Mouse (Mus musculus) embryonic facial prominence, embryonic 14.5 days (tissue): Measurements from ENCODE around the gene Ddah1. TPM values are rescaled to one million over a fixed set of nuclear protein-coding genes. Genes with fewer than 3 reads are reported as not detected.

ENCODE experiments used
- ATAC-seq: fragments of 200-750 bp; cut with Nextera tagmentation; 2 replicates; pipeline ENCODE4 v1.8.0; 2017; ENCODE audit warnings: low read depth, moderate number of reproducible peaks, moderate TSS enrichment
- DNase-seq: peaks from one replicate; pipeline ENCODE4 v3.0.0-alpha.2; 2015; ENCODE audit warnings: low spot score
- H3K27ac ChIP-seq: fragments of 300-500 bp; sonication (generic); replicated peaks from 2 replicates; pipeline ENCODE4 v1.5.1; 2014; ENCODE audit warnings: low read depth, mild to moderate bottlenecking, low read length, moderate library complexity
- H3K27me3 ChIP-seq: fragments of 300-500 bp; sonication (generic); replicated peaks from 2 replicates; pipeline ENCODE4 v1.6.1; 2014; ENCODE audit warnings: low read length; ENCODE audit not compliant: control insufficient read depth, insufficient read depth
- H3K36me3 ChIP-seq: fragments of 300-500 bp; sonication (generic); 2 replicates; pipeline ENCODE4 v1.6.1; 2014; ENCODE audit warnings: low read length, mixed read lengths; ENCODE audit not compliant: control insufficient read depth, insufficient read depth
- H3K4me1 ChIP-seq: fragments of 300-500 bp; sonication (generic); 2 replicates; pipeline ENCODE4 v1.6.1; 2014; ENCODE audit warnings: antibody characterized with exemption, low read length; ENCODE audit not compliant: control insufficient read depth, insufficient read depth
- H3K4me2 ChIP-seq: fragments of 300-500 bp; sonication (generic); 2 replicates; pipeline ENCODE4 v1.6.1; 2014; ENCODE audit warnings: low read depth, mild to moderate bottlenecking, low read length, moderate library complexity, mixed read lengths
- H3K4me3 ChIP-seq: fragments of 300-500 bp; sonication (generic); 2 replicates; pipeline ENCODE4 v1.5.1; 2014; ENCODE audit warnings: low read depth, mild to moderate bottlenecking, low read length
- H3K9ac ChIP-seq: fragments of 300-500 bp; sonication (generic); 2 replicates; pipeline ENCODE4 v1.6.1; 2014; ENCODE audit warnings: low read depth, mild to moderate bottlenecking, low read length, moderate library complexity, mixed read lengths
- H3K9me3 ChIP-seq: fragments of 300-500 bp; sonication (generic); 2 replicates; pipeline ENCODE4 v1.6.1; 2016; ENCODE audit warnings: low read length; ENCODE audit not compliant: control insufficient read depth
- WGBS: fragments of 180-500 bp; shearing (Covaris S2); extraction: QIAGEN DNeasy Blood & Tissue Kit; methylation state at CpG from one replicate; pipeline ENCODE4 v1.1.7; 2014; 5-methylcytosine and 5-hydroxymethylcytosine counted together
- polyA plus RNA-seq: library from polyadenylated mRNA; unstranded; fragments of >200 nt; fragmentation: Nextera tagmentation; extraction: Ambion mirVana; gene quantifications from 2 replicates; pipeline ENCODE4 v1.2.1, GENCODE M21; 2014

Ddah1 gene
- polyA plus RNA-seq, 1 experiment from 2014 or later = 50.9 TPM

DNA sequence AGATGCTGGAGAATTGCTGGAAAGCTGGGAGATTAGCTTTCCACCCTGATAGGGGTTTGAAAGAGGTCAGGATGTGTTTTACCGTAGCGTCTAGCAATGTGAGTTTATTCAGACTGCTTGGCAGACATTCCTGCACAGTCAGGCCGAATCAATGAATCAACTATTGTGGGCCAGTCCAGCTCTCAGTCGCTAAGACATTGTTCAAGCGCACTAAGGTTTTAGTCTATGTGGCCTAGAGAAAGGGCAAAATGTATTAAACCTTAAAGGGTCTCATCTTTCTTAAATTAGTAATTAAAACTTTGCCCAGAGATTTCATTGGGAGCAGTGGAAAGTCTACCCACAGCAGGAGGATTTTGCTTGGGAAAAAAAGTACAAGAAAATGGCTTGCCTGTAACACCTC lies 48.0 kb downstream of the Ddah1 start:
- Histone ChIP-seq H3K4me2 (no peak overlapping the region), H3K27ac (no peak overlapping the region; the same call in 1 of the 2 replicates), H3K4me3 (no peak overlapping the region), H3K9me3 (no peaks in the 10 kb centered on the region), H3K27me3 (no peaks in the 10 kb centered on the region), H3K4me1 (0 out of 2 replicates have a peak, but pooled peaks cover 3% of the 10 kb centered on the region), H3K9ac (no peak overlapping the region), H3K36me3 (no peaks in the 10 kb centered on the region)
- WGBS = 19% methylated on average over 5 of the region's 5 CpGs
- DNase-seq = peak; percentile 59
- peak; percentile 72; the same call in 1 of the 2 replicates for ATAC-seq

DNA sequence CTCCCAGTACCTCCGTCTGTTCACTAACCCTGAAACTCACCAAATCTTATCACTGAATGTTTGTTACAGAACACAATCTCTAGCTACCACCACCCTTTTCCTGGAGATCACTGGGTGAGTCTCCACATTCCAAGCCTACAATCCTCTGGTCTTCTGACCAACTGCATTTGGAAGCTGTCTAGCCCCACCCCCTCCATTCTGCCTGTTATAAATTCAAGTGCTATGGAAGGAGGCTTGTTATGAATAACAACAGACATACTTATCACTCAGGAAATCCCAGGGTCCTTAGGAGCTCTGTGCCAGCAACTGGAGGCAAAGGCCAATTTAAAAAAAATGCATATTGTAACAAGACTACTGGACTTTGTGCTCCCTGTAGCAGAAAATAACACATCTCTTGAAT lies 58.3 kb downstream of the Ddah1 start:
- H3K9ac ChIP-seq = no peak overlapping the region
- no peak for ATAC-seq
- 0 out of 2 replicates have a peak overlapping the region, but pooled peaks have one; percentile 18 for H3K27ac ChIP-seq
- no peaks in the 10 kb centered on the region for H3K36me3 ChIP-seq
- DNase-seq = no peak
- H3K4me1 ChIP-seq = peaks cover 3% of the 10 kb centered on the region; the same call in 1 of the 2 replicates
- WGBS = 81% methylated on average over 1 of the region's 1 CpGs
- H3K4me3 ChIP-seq = no peak overlapping the region
- peaks cover 7% of the 10 kb centered on the region; the same call in 1 of the 2 replicates for H3K9me3 ChIP-seq
- H3K4me2 ChIP-seq = no peak overlapping the region
- H3K27me3 ChIP-seq = no peaks in the 10 kb centered on the region

DNA sequence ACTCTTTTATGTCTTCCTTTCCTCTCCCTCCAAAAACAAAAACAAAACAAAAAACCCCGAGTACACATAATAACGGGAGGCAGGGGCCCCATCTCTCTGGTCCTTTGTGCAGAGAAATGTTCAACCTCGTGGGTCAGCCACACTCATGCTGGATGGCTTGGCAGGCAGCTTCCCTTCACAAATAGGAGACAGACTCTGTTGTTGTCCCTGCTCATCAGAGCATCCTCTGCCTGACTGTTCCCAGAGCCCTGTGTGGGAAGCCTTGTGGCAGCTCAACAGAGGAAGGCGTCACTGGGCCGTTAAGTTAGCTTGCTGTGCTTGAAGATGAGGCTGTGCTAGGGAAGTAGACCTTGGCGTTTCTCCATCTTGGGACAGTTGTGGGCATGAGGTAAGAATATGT lies 58.8 kb downstream of the Ddah1 start:
- Histone ChIP-seq H3K9ac (no peak overlapping the region), H3K4me2 (no peak overlapping the region), H3K9me3 (peaks cover 7% of the 10 kb centered on the region; the same call in 1 of the 2 replicates), H3K36me3 (no peaks in the 10 kb centered on the region), H3K27me3 (no peaks in the 10 kb centered on the region), H3K4me1 (peaks cover 3% of the 10 kb centered on the region; the same call in 1 of the 2 replicates), H3K4me3 (no peak overlapping the region), H3K27ac (no peak overlapping the region; the same call in 1 of the 2 replicates)
- 53% methylated on average over 6 of the region's 6 CpGs for WGBS
- ATAC-seq = no peak
- no peak for DNase-seq

DNA sequence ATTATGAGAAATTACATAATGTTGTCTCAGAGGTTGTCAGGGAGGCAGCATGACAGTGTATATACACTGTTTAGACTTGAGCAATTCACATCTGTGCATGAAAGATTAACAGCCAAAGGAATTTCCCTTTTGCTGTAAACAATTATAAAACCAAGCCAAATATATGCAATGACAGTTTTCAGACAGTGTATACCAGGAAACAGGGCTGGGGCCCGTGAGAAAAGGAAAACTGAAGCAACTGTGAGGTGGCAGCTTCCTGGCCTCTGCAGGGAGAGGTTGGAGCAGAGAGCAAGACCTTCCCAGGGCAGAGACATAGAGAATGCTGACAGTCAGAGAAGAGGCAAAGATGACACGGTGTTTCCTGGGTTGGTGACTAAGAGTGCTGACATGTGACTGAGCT lies 62.0 kb downstream of the Ddah1 start:
- ATAC-seq = no peak
- no peak overlapping the region for H3K4me2 ChIP-seq
- H3K27ac ChIP-seq = no peak overlapping the region
- no peak overlapping the region for H3K4me3 ChIP-seq
- DNase-seq = no peak
- H3K27me3 ChIP-seq = no peaks in the 10 kb centered on the region
- 55% methylated on average over 2 of the region's 2 CpGs for WGBS
- H3K9me3 ChIP-seq = peaks cover 7% of the 10 kb centered on the region; the same call in 1 of the 2 replicates
- H3K9ac ChIP-seq = no peak overlapping the region
- H3K4me1 ChIP-seq = peaks cover 8% of the 10 kb centered on the region
- H3K36me3 ChIP-seq = no peaks in the 10 kb centered on the region

DNA sequence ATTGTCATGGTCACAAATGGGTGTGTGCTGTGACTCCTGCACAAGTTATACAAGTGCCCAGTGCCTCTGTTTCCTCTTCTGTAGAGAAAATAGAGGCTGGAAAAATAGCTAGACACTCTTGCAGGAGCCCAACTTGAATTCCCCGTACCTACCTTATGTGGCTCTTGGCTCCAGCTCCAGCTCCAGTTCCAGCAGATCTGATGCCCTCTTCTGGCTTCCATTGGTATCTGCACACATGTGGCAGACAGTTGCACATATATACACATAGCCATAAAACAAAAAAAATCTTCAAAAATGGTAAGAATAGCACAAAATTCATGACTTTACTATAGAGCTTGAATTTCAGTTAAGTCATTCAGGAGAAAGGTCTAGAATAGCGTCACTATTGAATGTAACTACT lies 62.5 kb downstream of the Ddah1 start:
- Histone ChIP-seq H3K4me1 (peaks cover 8% of the 10 kb centered on the region), H3K36me3 (no peaks in the 10 kb centered on the region), H3K9ac (no peak overlapping the region), H3K4me3 (no peak overlapping the region), H3K4me2 (no peak overlapping the region), H3K27me3 (no peaks in the 10 kb centered on the region), H3K27ac (no peak overlapping the region), H3K9me3 (peaks cover 7% of the 10 kb centered on the region; the same call in 1 of the 2 replicates)
- DNase-seq = no peak
- WGBS = 94% methylated on average over 2 of the region's 2 CpGs
- ATAC-seq = no peak

DNA sequence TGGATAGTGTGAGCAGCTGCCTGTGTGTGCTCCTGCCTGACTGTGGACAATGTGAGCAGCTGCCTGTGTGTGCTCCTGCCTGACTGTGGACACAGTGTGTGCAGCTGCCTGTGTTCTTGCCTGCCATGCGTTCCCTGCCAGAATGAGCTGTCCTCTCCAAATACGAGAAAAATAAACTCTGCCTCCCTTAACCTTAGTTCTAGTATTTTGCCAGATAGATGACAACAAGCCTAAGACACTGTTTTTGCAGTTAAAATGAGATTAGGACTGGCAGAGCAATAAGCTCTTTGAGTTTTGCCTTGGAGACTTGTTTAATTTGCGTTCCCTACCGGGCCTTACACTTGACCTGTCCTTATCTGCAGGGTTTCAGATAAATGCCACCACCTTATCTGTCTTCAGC lies 63.7 kb downstream of the Ddah1 start:
- H3K36me3 ChIP-seq = no peaks in the 10 kb centered on the region
- no peak overlapping the region for H3K4me3 ChIP-seq
- no peaks in the 10 kb centered on the region for H3K27me3 ChIP-seq
- ATAC-seq = no peak
- peaks cover 7% of the 10 kb centered on the region for H3K4me1 ChIP-seq
- no peak for DNase-seq
- no peak overlapping the region for H3K4me2 ChIP-seq
- no peak overlapping the region for H3K27ac ChIP-seq
- WGBS = 91% methylated on average over 4 of the region's 4 CpGs
- peaks cover 7% of the 10 kb centered on the region; the same call in 1 of the 2 replicates for H3K9me3 ChIP-seq
- no peak overlapping the region for H3K9ac ChIP-seq

DNA sequence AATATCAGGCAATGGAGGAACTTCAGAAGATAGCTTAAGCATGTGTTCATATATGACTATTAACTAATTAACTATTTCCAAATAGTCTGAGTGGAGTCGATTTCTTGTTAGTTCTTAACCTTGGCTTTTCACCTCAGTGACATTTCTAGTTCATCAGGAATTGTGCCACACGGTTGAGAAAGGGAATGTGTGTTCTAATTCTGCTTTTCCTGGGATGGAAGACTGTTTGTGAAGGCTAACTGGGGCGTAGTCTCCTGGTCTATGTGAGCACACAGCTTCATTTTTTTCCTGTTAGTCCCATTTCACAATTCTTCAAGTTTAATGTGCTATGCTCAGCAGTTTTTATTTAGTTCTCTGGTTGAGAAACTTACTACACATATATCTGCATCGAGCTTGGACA lies 65.2 kb downstream of the Ddah1 start:
- no peak for ATAC-seq
- Histone ChIP-seq H3K4me2 (no peak overlapping the region), H3K4me3 (no peak overlapping the region), H3K27ac (no peak overlapping the region), H3K36me3 (no peaks in the 10 kb centered on the region), H3K4me1 (peaks cover 14% of the 10 kb centered on the region), H3K27me3 (no peaks in the 10 kb centered on the region), H3K9me3 (peaks cover 7% of the 10 kb centered on the region; the same call in 1 of the 2 replicates), H3K9ac (no peak overlapping the region)
- no peak for DNase-seq
- WGBS = 78% methylated on average over 4 of the region's 4 CpGs

DNA sequence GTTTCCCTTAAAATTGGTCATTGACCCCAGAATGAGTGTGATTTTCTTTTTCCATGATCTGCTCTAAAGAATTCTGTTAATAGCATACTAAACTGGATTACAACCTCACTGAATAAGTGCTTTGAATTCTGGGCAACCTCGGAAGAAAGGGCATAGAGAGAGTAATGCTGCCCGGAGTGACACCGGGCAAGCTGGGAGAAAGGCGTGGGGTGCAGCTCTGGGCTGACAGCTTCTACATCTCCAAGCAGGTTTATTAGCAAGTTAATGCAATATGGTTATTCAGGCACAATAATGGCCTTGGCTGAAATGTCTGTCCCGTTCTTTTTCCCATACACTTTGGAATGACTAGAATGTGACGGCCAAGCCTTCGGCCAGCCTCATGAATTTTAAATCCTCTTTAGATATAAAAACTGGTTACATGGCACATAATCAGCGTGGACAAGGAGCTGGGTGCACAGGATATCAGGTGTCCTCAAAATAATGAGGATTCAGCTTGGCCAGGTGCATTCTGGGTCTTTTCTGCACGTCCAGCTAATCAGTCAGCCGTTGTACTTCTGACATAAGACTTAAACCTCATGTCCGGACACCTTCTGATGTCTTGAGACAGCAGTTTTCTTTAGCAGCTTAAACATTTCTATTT lies 67.1 kb downstream of the Ddah1 start:
- peaks cover 14% of the 10 kb centered on the region for H3K4me1 ChIP-seq
- H3K9ac ChIP-seq = no peak overlapping the region
- peaks cover 7% of the 10 kb centered on the region; the same call in 1 of the 2 replicates for H3K9me3 ChIP-seq
- no peak overlapping the region for H3K27ac ChIP-seq
- H3K36me3 ChIP-seq = no peaks in the 10 kb centered on the region
- H3K4me3 ChIP-seq = no peak overlapping the region
- ATAC-seq (no peak), DNase-seq (no peak)
- no peaks in the 10 kb centered on the region for H3K27me3 ChIP-seq
- H3K4me2 ChIP-seq = no peak overlapping the region
- WGBS = 68% methylated on average over 11 of the region's 11 CpGs
